Mouse (Mus musculus) ES-E14 (cell line): ENCODE measurements around the gene Slx4ip. TPM values are rescaled to one million over a fixed set of nuclear protein-coding genes. Genes with fewer than 3 reads are reported as not detected.

ENCODE experiments used
- DNase-seq: peaks from one replicate; pipeline ENCODE4 v3.0.0-alpha.2; 2013; ENCODE audit warnings: low read depth, low spot score
- H3K27ac ChIP-seq: 2 replicates; pipeline ENCODE4 v1.5.1; 2012; ENCODE audit warnings: low read depth, mild to moderate bottlenecking, low read length, moderate library complexity, mixed read lengths; ENCODE audit not compliant: poor library complexity, insufficient read depth, severe bottlenecking
- H3K36me3 ChIP-seq: 2 replicates; pipeline ENCODE4 v1.6.1; 2012; ENCODE audit warnings: mild to moderate bottlenecking, low read length, moderate library complexity, mixed read lengths; ENCODE audit not compliant: control insufficient read depth, poor library complexity, insufficient read depth, severe bottlenecking
- H3K4me1 ChIP-seq, 2 experiments: fragments of 150-350 bp in 1 of 2; sonication (generic) in 1 of 2; 2 replicates each; pipeline ENCODE4 v1.6.1; 2012; ENCODE audit warnings: low read length in 2 of 2, mild to moderate bottlenecking in 1 of 2, mixed read lengths in 1 of 2; ENCODE audit not compliant: control insufficient read depth in 2 of 2, insufficient read depth in 2 of 2, poor library complexity in 1 of 2
- H3K4me3 ChIP-seq, 2 experiments: fragments of 150-350 bp in 1 of 2; sonication (generic) in 1 of 2; 2 replicates each; pipeline ENCODE4 v1.5.1; 2012; ENCODE audit warnings: low read length in 2 of 2, low read depth in 1 of 2, mild to moderate bottlenecking in 1 of 2, mixed read lengths in 1 of 2; ENCODE audit not compliant: insufficient read depth in 1 of 2, poor library complexity in 1 of 2, severe bottlenecking in 1 of 2
- H3K9ac ChIP-seq: 2 replicates; pipeline ENCODE4 v1.6.1; 2012; ENCODE audit warnings: low read depth, mild to moderate bottlenecking, low read length, mixed read lengths; ENCODE audit not compliant: poor library complexity, insufficient read depth, severe bottlenecking
- H3K9me3 ChIP-seq: fragments of 150-350 bp; sonication (generic); 2 replicates; pipeline ENCODE4 v1.6.1; 2012; ENCODE audit warnings: low read depth, mild to moderate bottlenecking, low read length; ENCODE audit not compliant: control insufficient read depth, insufficient read depth
- CHD2 ChIP-seq: IDR thresholded peaks from 2 replicates; pipeline ENCODE4 v1.6.1; 2014; ENCODE audit warnings: mild to moderate bottlenecking, low read depth, low read length, inconsistent platforms
- HCFC1 ChIP-seq: IDR thresholded peaks from 2 replicates; pipeline ENCODE4 v1.6.1; 2012; ENCODE audit warnings: low read length, inconsistent platforms, borderline replicate concordance; ENCODE audit not compliant: insufficient read depth
- MAFK ChIP-seq: IDR thresholded peaks from 2 replicates; pipeline ENCODE4 v1.6.1; 2014; ENCODE audit warnings: mild to moderate bottlenecking, low read depth, low read length, inconsistent platforms; ENCODE audit not compliant: insufficient read depth
- ZC3H11A ChIP-seq: IDR thresholded peaks from 2 replicates; pipeline ENCODE4 v1.6.1; 2012; ENCODE audit warnings: low read depth, mild to moderate bottlenecking, inconsistent platforms, low read length, borderline replicate concordance
- ZNF384 ChIP-seq: IDR thresholded peaks from 2 replicates; pipeline ENCODE4 v1.6.1; 2012; ENCODE audit warnings: low read depth, low read length, inconsistent platforms
- in situ Hi-C, 2 experiments: fragments of 600-800 bp; cut with MboI; formaldehyde crosslinking; loops; one replicate each; pipeline ENCODE4 v1.15.1; 2025; ENCODE audit warnings: low sequenced_read_pairs in 2 of 2, inconsistent platforms in 1 of 2; ENCODE audit not compliant: unreplicated experiment in 2 of 2
- total RNA-seq: library from RNA; depleted of rRNA; stranded (reverse); fragments of 300-350 nt; gene quantifications from 2 replicates; pipeline ENCODE4 v1.2.3, GENCODE M21; 2012

Slx4ip gene
- total RNA-seq, 1 experiment = 8.1 TPM

- Histone ChIP-seq H3K4me1 (no peaks in the 10 kb centered on the region), H3K9ac (no peak overlapping the region), H3K36me3 (no peaks in the 10 kb centered on the region), H3K9me3 (no peaks in the 10 kb centered on the region), H3K4me3 (no peak overlapping the region), H3K27ac (no peak overlapping the region)
- in situ Hi-C loops = no loop called here
- no peak for DNase-seq
- no peak for TF ChIP-seq CHD2
Measured at GRCm38 (mm10) chr2:136938249-136938648, 47.2 kb downstream of the Slx4ip start.

- H3K4me3 ChIP-seq = no peak overlapping the region
- H3K9ac ChIP-seq = no peak overlapping the region
- in situ Hi-C loops = no loop called here
- H3K9me3 ChIP-seq = no peaks in the 10 kb centered on the region
- TF ChIP-seq MAFK (no peak), CHD2 (no peak), ZNF384 (no peak), HCFC1 (no peak), ZC3H11A (no peak)
- no peak overlapping the region for H3K27ac ChIP-seq
- H3K36me3 ChIP-seq = no peaks in the 10 kb centered on the region
- no peaks in the 10 kb centered on the region for H3K4me1 ChIP-seq
- DNase-seq = no peak
Measured at GRCm38 (mm10) chr2:136946297-136946696, 55.3 kb downstream of the Slx4ip start.

GRCm38 (mm10) chr2:136947500-136947899 lies 56.5 kb downstream of the Slx4ip start:
- no peak overlapping the region for H3K4me3 ChIP-seq
- H3K36me3 ChIP-seq = no peaks in the 10 kb centered on the region
- in situ Hi-C loops = no loop called here
- no peak overlapping the region for H3K27ac ChIP-seq
- no peaks in the 10 kb centered on the region for H3K9me3 ChIP-seq
- no peaks in the 10 kb centered on the region for H3K4me1 ChIP-seq
- no peak for DNase-seq
- H3K9ac ChIP-seq = no peak overlapping the region
- TF ChIP-seq MAFK (no peak), HCFC1 (no peak), ZNF384 (no peak), CHD2 (no peak), ZC3H11A (no peak)

- no peak overlapping the region for H3K4me3 ChIP-seq
Measured at GRCm38 (mm10) chr2:136947937-136948336, 56.9 kb downstream of the Slx4ip start.

GRCm38 (mm10) chr2:136952238-136952637 lies 61.2 kb downstream of the Slx4ip start:
- H3K9ac ChIP-seq = no peak overlapping the region
- TF ChIP-seq ZC3H11A = no peak
- no peak for TF ChIP-seq MAFK
- no peak for TF ChIP-seq CHD2
- no peak for TF ChIP-seq ZNF384
- no peak for TF ChIP-seq HCFC1
- H3K36me3 ChIP-seq = no peaks in the 10 kb centered on the region
- H3K4me3 ChIP-seq = no peak overlapping the region
- in situ Hi-C loops = no loop called here
- H3K4me1 ChIP-seq = no peaks in the 10 kb centered on the region
- DNase-seq = no peak
- no peaks in the 10 kb centered on the region for H3K9me3 ChIP-seq
- no peak overlapping the region for H3K27ac ChIP-seq

More at GRCm38 (mm10) chr2:136947937-136948336, 56.9 kb downstream of the Slx4ip start:
- Histone ChIP-seq H3K9ac (no peak overlapping the region), H3K27ac (no peak overlapping the region), H3K9me3 (no peaks in the 10 kb centered on the region), H3K36me3 (no peaks in the 10 kb centered on the region), H3K4me1 (no peaks in the 10 kb centered on the region)
- no peak for DNase-seq
- no peak for TF ChIP-seq HCFC1
- TF ChIP-seq MAFK = no peak
- TF ChIP-seq CHD2 = no peak
- no peak for TF ChIP-seq ZNF384
- TF ChIP-seq ZC3H11A = no peak
- in situ Hi-C loops = no loop called here
